Mouse (Mus musculus) embryonic fibroblast, embryonic 13.5 days (primary cell): ENCODE results near the gene Pbx3.

Source experiments
- CTCF ChIP-seq: IDR thresholded peaks from 2 replicates; pipeline ENCODE4 v1.5.1; 2011; ENCODE audit warnings: mild to moderate bottlenecking, control low read depth, low read length, moderate library complexity, borderline replicate concordance; ENCODE audit not compliant: insufficient read depth
- POLR2A ChIP-seq: IDR thresholded peaks from 2 replicates; pipeline ENCODE4 v1.6.1; 2011; ENCODE audit warnings: low read depth, mild to moderate bottlenecking, control low read depth, low read length, moderate library complexity

DNA sequence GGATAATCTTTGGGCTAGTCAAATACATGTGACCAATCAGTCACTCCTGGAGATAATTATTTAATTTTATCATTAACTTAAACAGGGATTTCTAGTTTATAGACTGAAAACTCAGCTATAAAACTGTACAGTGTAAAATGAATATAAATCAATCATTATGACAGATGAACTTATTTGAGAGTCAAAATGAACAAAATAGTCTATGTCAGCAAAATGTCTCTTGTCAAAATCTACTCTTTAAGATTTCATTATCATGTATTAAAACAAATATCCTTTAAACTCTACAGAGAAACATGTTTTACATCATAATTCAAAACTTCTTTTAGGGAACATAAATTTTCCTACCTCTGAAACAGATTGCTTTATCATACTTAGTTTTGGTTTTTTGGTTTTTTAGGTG, 20.9 kb downstream of the Pbx3 start:
- TF ChIP-seq CTCF (no peak), POLR2A (no peak)
